Mouse (Mus musculus) myocyte (in vitro differentiated cells): ENCODE results near the gene Gm45015. TPM values are rescaled to one million over a fixed set of nuclear protein-coding genes. Genes with fewer than 3 reads are reported as not detected.

ENCODE experiments used
- H3K27me3 ChIP-seq: one replicate; pipeline ENCODE4 v1.6.1; 2011; ENCODE audit not compliant: control insufficient read depth, insufficient read depth, insufficient read length
- H3K36me3 ChIP-seq: one replicate; pipeline ENCODE4 v1.6.1; 2011; ENCODE audit not compliant: control insufficient read depth, insufficient read depth
- H3K4me2 ChIP-seq: one replicate; pipeline ENCODE4 v1.6.1; 2011; ENCODE audit warnings: low read depth, control low read depth
- H3K4me3 ChIP-seq: one replicate; pipeline ENCODE4 v1.5.1; 2011; ENCODE audit warnings: mild to moderate bottlenecking, control low read depth, moderate library complexity
- H3K79me2 ChIP-seq: one replicate; pipeline ENCODE4 v1.6.1; 2011; ENCODE audit not compliant: control insufficient read depth, insufficient read depth
- H3ac ChIP-seq: one replicate; pipeline ENCODE4 v1.6.1; 2011; ENCODE audit not compliant: control insufficient read depth, insufficient read length
- CEBPB ChIP-seq: IDR thresholded peaks from 2 replicates; pipeline ENCODE4 v1.6.1; 2011; ENCODE audit warnings: mild to moderate bottlenecking, moderate library complexity; ENCODE audit not compliant: poor library complexity, insufficient read depth, severe bottlenecking
- E2F4 ChIP-seq: IDR thresholded peaks from one replicate; pipeline ENCODE4 v1.6.1; 2011; ENCODE audit warnings: mild to moderate bottlenecking, control low read depth, moderate library complexity; ENCODE audit not compliant: insufficient read depth
- MAX ChIP-seq: IDR thresholded peaks from one replicate; pipeline ENCODE4 v1.6.1; 2011; ENCODE audit warnings: low read depth, mild to moderate bottlenecking, control low read depth
- MYOD1 ChIP-seq, 3 experiments: IDR thresholded peaks; one replicate each; pipeline ENCODE4 v1.6.1; 2011; ENCODE audit warnings: control low read depth in 2 of 3, low read depth in 2 of 3, mild to moderate bottlenecking in 2 of 3, moderate library complexity in 1 of 3; ENCODE audit not compliant: insufficient read length in 2 of 3, control insufficient read depth in 1 of 3
- MYOG ChIP-seq, 3 experiments: IDR thresholded peaks; one replicate each; pipeline ENCODE4 v1.6.1; 2011; ENCODE audit warnings: control low read depth in 2 of 3, low read depth in 2 of 3, mild to moderate bottlenecking in 2 of 3; ENCODE audit not compliant: insufficient read length in 2 of 3, control insufficient read depth in 1 of 3, insufficient read depth in 1 of 3
- POLR2A ChIP-seq: IDR thresholded peaks from one replicate; pipeline ENCODE4 v1.6.1; 2011; ENCODE audit warnings: low read depth, mild to moderate bottlenecking, control low read depth, moderate library complexity; ENCODE audit not compliant: insufficient read length
- POLR2AphosphoS2 ChIP-seq: IDR thresholded peaks from one replicate; pipeline ENCODE4 v1.6.1; 2011; ENCODE audit warnings: low read depth, control low read depth; ENCODE audit not compliant: insufficient read length
- REST ChIP-seq: IDR thresholded peaks from one replicate; pipeline ENCODE4 v1.6.1; 2011; ENCODE audit warnings: mild to moderate bottlenecking, control low read depth, moderate library complexity; ENCODE audit not compliant: insufficient read depth, insufficient read length
- SRF ChIP-seq: IDR thresholded peaks from one replicate; pipeline ENCODE4 v1.6.1; 2011; ENCODE audit warnings: low read depth; ENCODE audit not compliant: control insufficient read depth, insufficient read length
- TCF12 ChIP-seq: IDR thresholded peaks from one replicate; pipeline ENCODE4 v1.6.1; 2011; ENCODE audit warnings: mild to moderate bottlenecking, control low read depth; ENCODE audit not compliant: poor library complexity, insufficient read depth, severe bottlenecking
- TCF3 ChIP-seq: IDR thresholded peaks from one replicate; pipeline ENCODE4 v1.6.1; 2011; ENCODE audit warnings: low read depth, control low read depth; ENCODE audit not compliant: insufficient read length
- USF1 ChIP-seq: IDR thresholded peaks from one replicate; pipeline ENCODE4 v1.6.1; 2011; ENCODE audit warnings: low read depth, mild to moderate bottlenecking, control low read depth, moderate library complexity
- polyA plus RNA-seq: library from polyadenylated mRNA; unstranded; fragments of >200 nt; fragmentation: generic; extraction: Trizol; gene quantifications from one replicate; pipeline ENCODE4 v1.2.1, GENCODE M21; 2012; ENCODE audit warnings: missing spikeins

Gene Gm45015
- polyA plus RNA-seq, 1 experiment = not detected

GRCm38 (mm10) chrX:73356163-73356562 is 19.5 kb upstream of the Gm45015 start:
- Histone ChIP-seq H3K79me2 (no peaks in the 10 kb centered on the region), H3K36me3 (peaks cover 14% of the 10 kb centered on the region), H3K27me3 (no peaks in the 10 kb centered on the region), H3K4me3 (no peak overlapping the region), H3ac (no peak overlapping the region), H3K4me2 (no peak overlapping the region)
- TF ChIP-seq CEBPB (no peak), MYOG (IDR thresholded peaks at IDR 0.05; ENCODE audit: control insufficient read depth in 1 of 3, insufficient read depth in 1 of 3, insufficient read length in 2 of 3, low read depth in 2 of 3) (no peak), USF1 (no peak), SRF (no peak), TCF12 (no peak), E2F4 (no peak), MYOD1 (IDR thresholded peaks at IDR 0.05; ENCODE audit: control insufficient read depth in 1 of 3, insufficient read length in 2 of 3, low read depth in 2 of 3) (no peak), POLR2AphosphoS2 (no peak), REST (no peak), TCF3 (no peak), MAX (no peak)

- no peaks in the 10 kb centered on the region for H3K27me3 ChIP-seq
- no peak overlapping the region for H3K4me3 ChIP-seq
- peak overlapping the region; percentile 69 for H3K4me2 ChIP-seq
- peaks cover 5% of the 10 kb centered on the region for H3K36me3 ChIP-seq
- H3ac ChIP-seq = no peak overlapping the region
- peaks cover 25% of the 10 kb centered on the region for H3K79me2 ChIP-seq
- TF ChIP-seq E2F4 (no peak), REST (no peak)
Observed at GRCm38 (mm10) chrX:73344346-73344745, 7.7 kb upstream of the Gm45015 start.

GRCm38 (mm10) chrX:73343802-73344201 is 7.2 kb upstream of the Gm45015 start:
- TF ChIP-seq MYOG (IDR thresholded peaks at IDR 0.05; ENCODE audit: control insufficient read depth in 1 of 3, insufficient read depth in 1 of 3, insufficient read length in 2 of 3, low read depth in 2 of 3) (no peak), SRF (no peak), REST (no peak), POLR2A (no peak), TCF3 (no peak), CEBPB (no peak), E2F4 (no peak), MYOD1 (IDR thresholded peaks at IDR 0.05; ENCODE audit: control insufficient read depth in 1 of 3, insufficient read length in 2 of 3, low read depth in 2 of 3) (no peak), USF1 (no peak), POLR2AphosphoS2 (no peak), TCF12 (no peak), MAX (no peak)
- Histone ChIP-seq H3K79me2 (peaks cover 25% of the 10 kb centered on the region), H3K4me2 (peak overlapping the region; percentile 69), H3ac (no peak overlapping the region), H3K36me3 (peaks cover 5% of the 10 kb centered on the region), H3K27me3 (no peaks in the 10 kb centered on the region), H3K4me3 (peak overlapping the region; percentile 49)

GRCm38 (mm10) chrX:73342941-73343735 is 6.5 kb upstream of the Gm45015 start:
- Histone ChIP-seq H3K4me2 (peak overlapping the region; percentile 69), H3K27me3 (no peaks in the 10 kb centered on the region), H3K4me3 (peak overlapping the region; percentile 49), H3K36me3 (peaks cover 5% of the 10 kb centered on the region), H3K79me2 (peaks cover 25% of the 10 kb centered on the region), H3ac (peak overlapping the region; percentile 34)
- TF ChIP-seq MAX (no peak), SRF (no peak), MYOD1 (IDR thresholded peaks at IDR 0.05; ENCODE audit: control insufficient read depth in 1 of 3, insufficient read length in 2 of 3, low read depth in 2 of 3) (no peak), POLR2A (no peak), TCF3 (no peak), USF1 (no peak), MYOG (IDR thresholded peaks at IDR 0.05; ENCODE audit: control insufficient read depth in 1 of 3, insufficient read depth in 1 of 3, insufficient read length in 2 of 3, low read depth in 2 of 3) (no peak), CEBPB (no peak), TCF12 (no peak), REST (no peak)

- Histone ChIP-seq H3K79me2 (peaks cover 22% of the 10 kb centered on the region), H3K4me2 (peak within 1 kb of the TSS; percentile 69), H3K36me3 (peaks cover 5% of the 10 kb centered on the region), H3ac (peak within 1 kb of the TSS; percentile 34), H3K27me3 (no peaks in the 10 kb centered on the region), H3K4me3 (peak within 1 kb of the TSS; percentile 49)
- TF ChIP-seq POLR2A (peak; percentile 76), POLR2AphosphoS2 (peak; percentile 57), MYOD1 (IDR thresholded peaks at IDR 0.05; ENCODE audit: control insufficient read depth in 1 of 3, insufficient read length in 2 of 3, low read depth in 2 of 3) (no peak), USF1 (no peak)
Observed at GRCm38 (mm10) chrX:73342483-73342895, 5.8 kb upstream of the Gm45015 start, which contains the start of gene Zfp275. TSS of gene Zfp275 (plus strand) at chrX:73342621.
